Mouse (Mus musculus): ENCODE results near the gene Rbm19. TPM values are rescaled to one million over a fixed set of nuclear protein-coding genes. Genes with fewer than 3 reads are reported as not detected.

The Rbm19 gene
- polyA plus RNA-seq, 1 experiment from 2014 or later, result 32.0 TPM

GRCm38 (mm10) chr5:120157115-120157514, 40.9 kb downstream of the Rbm19 start:
- 87% methylated on average over 3 of the region's 3 CpGs for WGBS
- Histone ChIP-seq H3K4me1 (peaks cover 39% of the 10 kb centered on the region), H3K27ac (replicated peaks) (0 out of 2 replicates have a peak overlapping the region, but pooled peaks have one; percentile 66), H3K9me3 (replicated peaks) (no peaks in the 10 kb centered on the region), H3K4me3 (no peak overlapping the region), H3K36me3 (0 out of 2 replicates have a peak, but pooled peaks cover 4% of the 10 kb centered on the region), H3K27me3 (ENCODE audit: low read depth, poor library complexity, severe bottlenecking) (peaks cover 35% of the 10 kb centered on the region; the same call in 1 of the 2 replicates)
- no peak for DNase-seq (ENCODE audit: low spot score)

GRCm38 (mm10) chr5:120158476-120158875, 42.2 kb downstream of the Rbm19 start:
- H3K27me3 ChIP-seq (ENCODE audit: low read depth, poor library complexity, severe bottlenecking), result peaks cover 22% of the 10 kb centered on the region; the same call in 1 of the 2 replicates
- WGBS, result 74% methylated on average over 2 of the region's 2 CpGs
- H3K27ac ChIP-seq (replicated peaks), result 0 out of 2 replicates have a peak overlapping the region, but pooled peaks have one; percentile 13
- no peak overlapping the region for H3K4me3 ChIP-seq
- 0 out of 2 replicates have a peak, but pooled peaks cover 4% of the 10 kb centered on the region for H3K36me3 ChIP-seq
- no peak for DNase-seq (ENCODE audit: low spot score)
- H3K9me3 ChIP-seq (replicated peaks), result no peaks in the 10 kb centered on the region
- H3K4me1 ChIP-seq, result peaks cover 37% of the 10 kb centered on the region

DNA sequence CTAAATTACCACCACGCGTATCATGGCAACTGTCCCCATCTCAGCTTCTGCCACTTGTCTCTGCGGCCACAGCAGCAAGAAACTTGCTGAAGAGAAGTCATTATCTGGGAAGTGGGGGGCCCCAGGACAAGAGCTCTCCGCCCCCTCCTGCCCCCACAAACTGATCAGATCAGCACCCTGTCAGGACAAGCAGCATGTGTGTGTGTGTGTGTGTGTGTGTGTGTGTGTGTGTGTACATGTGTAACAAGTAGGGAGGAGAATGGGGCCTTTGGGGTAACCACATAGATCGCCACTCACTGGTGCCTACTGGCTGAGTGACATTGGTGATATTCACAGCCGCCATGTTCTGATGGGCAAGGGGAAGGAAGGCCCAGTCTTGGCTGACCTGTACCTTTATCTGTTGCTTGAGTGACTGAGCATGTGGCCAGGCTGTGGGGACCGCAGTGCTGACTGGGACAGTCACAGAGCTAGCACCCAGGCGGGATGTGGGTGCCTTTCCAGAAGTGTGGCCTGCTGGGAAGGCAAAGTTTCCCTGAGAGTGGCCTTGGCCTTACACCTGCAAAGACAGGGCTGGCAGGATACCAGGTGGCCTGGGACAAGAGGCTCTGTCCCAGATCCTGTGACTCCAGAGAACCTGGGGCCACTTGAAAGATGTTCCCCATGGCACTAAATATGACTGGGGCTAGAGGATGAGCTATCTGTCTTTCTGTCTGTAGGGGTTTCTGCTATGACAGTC, 44.8 kb downstream of the Rbm19 start:
- Histone ChIP-seq H3K4me1 (peaks cover 36% of the 10 kb centered on the region), H3K9me3 (replicated peaks) (no peaks in the 10 kb centered on the region), H3K36me3 (0 out of 2 replicates have a peak, but pooled peaks cover 4% of the 10 kb centered on the region), H3K27me3 (ENCODE audit: low read depth, poor library complexity, severe bottlenecking) (peaks cover 14% of the 10 kb centered on the region; the same call in 1 of the 2 replicates), H3K27ac (replicated peaks) (no peak overlapping the region), H3K4me3 (no peak overlapping the region)
- 92% methylated on average over 8 of the region's 8 CpGs for WGBS
- DNase-seq (ENCODE audit: low spot score), result no peak

GRCm38 (mm10) chr5:120162689-120163088, 46.4 kb downstream of the Rbm19 start:
- peaks cover 32% of the 10 kb centered on the region for H3K4me1 ChIP-seq
- no peak for DNase-seq (ENCODE audit: low spot score)
- H3K27me3 ChIP-seq (ENCODE audit: low read depth, poor library complexity, severe bottlenecking), result 0 out of 2 replicates have a peak, but pooled peaks cover 4% of the 10 kb centered on the region
- H3K36me3 ChIP-seq, result 0 out of 2 replicates have a peak, but pooled peaks cover 4% of the 10 kb centered on the region
- H3K4me3 ChIP-seq, result no peak overlapping the region
- 97% methylated on average over 10 of the region's 10 CpGs for WGBS
- no peaks in the 10 kb centered on the region for H3K9me3 ChIP-seq (replicated peaks)
- H3K27ac ChIP-seq (replicated peaks), result no peak overlapping the region

DNA sequence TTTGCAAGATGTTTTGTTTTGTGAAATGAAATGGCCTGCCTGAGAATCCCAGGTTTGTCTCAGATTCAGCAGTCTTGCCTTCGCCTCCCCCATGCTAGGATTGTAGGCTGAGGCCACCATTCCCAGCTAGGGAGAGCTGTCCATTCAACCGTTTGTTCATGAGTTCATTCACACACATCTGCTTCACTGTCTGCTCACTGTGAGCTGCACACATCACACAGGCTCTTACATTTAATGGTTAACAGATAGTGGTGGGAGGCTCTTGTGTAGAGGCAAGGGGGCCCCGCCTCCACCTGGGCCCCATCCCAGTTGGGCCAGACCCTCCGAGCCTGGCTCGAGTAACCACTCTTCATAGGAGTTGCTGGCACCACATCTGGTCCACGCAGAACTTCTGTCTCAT, 47.2 kb downstream of the Rbm19 start:
- Histone ChIP-seq H3K9me3 (replicated peaks) (no peaks in the 10 kb centered on the region), H3K27ac (replicated peaks) (no peak overlapping the region), H3K36me3 (0 out of 2 replicates have a peak, but pooled peaks cover 4% of the 10 kb centered on the region), H3K4me3 (no peak overlapping the region), H3K27me3 (ENCODE audit: low read depth, poor library complexity, severe bottlenecking) (0 out of 2 replicates have a peak, but pooled peaks cover 4% of the 10 kb centered on the region), H3K4me1 (peaks cover 32% of the 10 kb centered on the region)
- 88% methylated on average over 6 of the region's 6 CpGs for WGBS
- DNase-seq (ENCODE audit: low spot score), result no peak

- no peaks in the 10 kb centered on the region for H3K9me3 ChIP-seq (replicated peaks)
- H3K36me3 ChIP-seq, result 0 out of 2 replicates have a peak, but pooled peaks cover 4% of the 10 kb centered on the region
- no peak overlapping the region for H3K27ac ChIP-seq (replicated peaks)
- 0 out of 2 replicates have a peak, but pooled peaks cover 4% of the 10 kb centered on the region for H3K27me3 ChIP-seq (ENCODE audit: low read depth, poor library complexity, severe bottlenecking)
- peaks cover 32% of the 10 kb centered on the region for H3K4me1 ChIP-seq
- DNase-seq (ENCODE audit: low spot score), result no peak
- WGBS, result 85% methylated on average over 11 of the region's 11 CpGs
- H3K4me3 ChIP-seq, result no peak overlapping the region
Observed at GRCm38 (mm10) chr5:120164450-120164849, 48.2 kb downstream of the Rbm19 start.

- Histone ChIP-seq H3K27me3 (ENCODE audit: low read depth, poor library complexity, severe bottlenecking) (0 out of 2 replicates have a peak, but pooled peaks cover 11% of the 10 kb centered on the region), H3K36me3 (0 out of 2 replicates have a peak, but pooled peaks cover 4% of the 10 kb centered on the region), H3K27ac (replicated peaks) (no peak overlapping the region), H3K4me3 (no peak overlapping the region), H3K4me1 (peaks cover 24% of the 10 kb centered on the region), H3K9me3 (replicated peaks) (no peaks in the 10 kb centered on the region)
- 66% methylated on average over 9 of the region's 9 CpGs for WGBS
- DNase-seq (ENCODE audit: low spot score), result peak; percentile 19
Observed at GRCm38 (mm10) chr5:120165061-120165942, 49.0 kb downstream of the Rbm19 start.

- Histone ChIP-seq H3K4me3 (no peak overlapping the region), H3K36me3 (no peaks in the 10 kb centered on the region), H3K27ac (replicated peaks) (no peak overlapping the region), H3K4me1 (peaks cover 35% of the 10 kb centered on the region), H3K9me3 (replicated peaks) (no peaks in the 10 kb centered on the region), H3K27me3 (ENCODE audit: low read depth, poor library complexity, severe bottlenecking) (0 out of 2 replicates have a peak, but pooled peaks cover 11% of the 10 kb centered on the region)
- DNase-seq (ENCODE audit: low spot score), result no peak
- 79% methylated on average over 13 of the region's 13 CpGs for WGBS
Observed at GRCm38 (mm10) chr5:120167787-120168325, 51.6 kb downstream of the Rbm19 start.

- H3K4me3 ChIP-seq, result no peak overlapping the region
- H3K36me3 ChIP-seq, result peaks cover 15% of the 10 kb centered on the region
- DNase-seq (ENCODE audit: low spot score), result no peak
- H3K27me3 ChIP-seq (ENCODE audit: low read depth, poor library complexity, severe bottlenecking), result 0 out of 2 replicates have a peak, but pooled peaks cover 6% of the 10 kb centered on the region
- H3K4me1 ChIP-seq, result peaks cover 33% of the 10 kb centered on the region
- H3K27ac ChIP-seq (replicated peaks), result no peak overlapping the region
- WGBS, result 75% methylated on average over 18 of the region's 18 CpGs
- H3K9me3 ChIP-seq (replicated peaks), result no peaks in the 10 kb centered on the region
Observed at GRCm38 (mm10) chr5:120171865-120172728, 55.8 kb downstream of the Rbm19 start.

DNA sequence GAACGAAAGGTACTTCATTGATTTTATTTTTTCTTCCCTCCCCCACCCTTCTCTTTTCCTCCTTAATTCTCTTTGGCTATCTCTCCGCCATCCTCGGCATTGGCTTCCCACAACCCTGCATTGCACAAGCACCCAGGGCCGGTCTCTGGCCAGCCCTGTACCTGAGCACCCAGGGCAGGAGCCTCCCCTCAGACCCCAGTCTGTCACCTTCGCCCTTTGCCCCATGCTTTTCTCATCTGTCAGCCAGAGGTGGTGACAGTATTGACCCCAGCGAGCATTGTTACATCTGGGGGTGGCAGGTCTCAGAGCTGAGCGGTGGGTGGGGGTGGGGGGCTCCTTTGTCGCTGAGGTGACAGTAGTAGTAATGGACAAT, 56.5 kb downstream of the Rbm19 start:
- H3K36me3 ChIP-seq, result peaks cover 21% of the 10 kb centered on the region
- no peaks in the 10 kb centered on the region for H3K9me3 ChIP-seq (replicated peaks)
- peaks cover 33% of the 10 kb centered on the region for H3K4me1 ChIP-seq
- no peak overlapping the region for H3K4me3 ChIP-seq
- H3K27me3 ChIP-seq (ENCODE audit: low read depth, poor library complexity, severe bottlenecking), result 0 out of 2 replicates have a peak, but pooled peaks cover 6% of the 10 kb centered on the region
- peak overlapping the region; percentile 34; the same call in 1 of the 2 replicates for H3K27ac ChIP-seq (replicated peaks)
- 81% methylated on average over 8 of the region's 8 CpGs for WGBS
- DNase-seq (ENCODE audit: low spot score), result no peak

GRCm38 (mm10) chr5:120174317-120174716, 58.1 kb downstream of the Rbm19 start:
- Histone ChIP-seq H3K27me3 (ENCODE audit: low read depth, poor library complexity, severe bottlenecking) (0 out of 2 replicates have a peak, but pooled peaks cover 6% of the 10 kb centered on the region), H3K4me3 (no peak overlapping the region), H3K36me3 (peaks cover 35% of the 10 kb centered on the region), H3K9me3 (replicated peaks) (no peaks in the 10 kb centered on the region), H3K27ac (replicated peaks) (peak overlapping the region; percentile 52; the same call in 1 of the 2 replicates), H3K4me1 (peaks cover 35% of the 10 kb centered on the region)
- 65% methylated on average over 7 of the region's 7 CpGs for WGBS
- no peak for DNase-seq (ENCODE audit: low spot score)

Data from midbrain, embryonic 10.5 days (tissue).